Mouse (Mus musculus): ENCODE measurements around the gene Rai14.

Gene Rai14

DNA sequence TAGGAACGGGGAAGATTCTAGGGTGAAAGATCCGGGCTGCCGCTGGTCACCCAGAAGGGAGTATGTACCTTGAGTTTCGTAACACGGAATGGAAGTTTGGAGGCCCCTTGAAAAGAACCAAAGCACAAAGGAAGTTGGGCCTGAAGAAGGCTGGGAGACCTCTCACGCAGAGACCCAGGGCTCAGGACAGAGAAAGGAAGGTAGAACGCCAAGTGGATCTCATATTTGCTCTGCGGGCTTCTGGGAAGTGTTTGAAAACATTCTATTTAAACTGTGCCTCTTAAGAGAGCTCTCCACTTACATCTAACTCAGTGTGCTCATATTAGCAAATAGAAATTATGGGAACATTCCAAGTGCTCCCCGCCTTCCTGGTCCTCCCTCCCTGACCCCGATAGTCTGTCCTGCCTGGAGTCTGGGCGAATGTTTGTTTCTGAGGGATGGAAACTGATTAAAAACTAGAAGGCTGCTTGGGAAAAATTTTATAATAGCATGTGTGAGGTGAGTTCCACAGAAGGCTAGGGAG, 6.9 kb upstream of the Rai14 start:
- no peak for DNase-seq (ENCODE audit: extremely low spot score)

DNA sequence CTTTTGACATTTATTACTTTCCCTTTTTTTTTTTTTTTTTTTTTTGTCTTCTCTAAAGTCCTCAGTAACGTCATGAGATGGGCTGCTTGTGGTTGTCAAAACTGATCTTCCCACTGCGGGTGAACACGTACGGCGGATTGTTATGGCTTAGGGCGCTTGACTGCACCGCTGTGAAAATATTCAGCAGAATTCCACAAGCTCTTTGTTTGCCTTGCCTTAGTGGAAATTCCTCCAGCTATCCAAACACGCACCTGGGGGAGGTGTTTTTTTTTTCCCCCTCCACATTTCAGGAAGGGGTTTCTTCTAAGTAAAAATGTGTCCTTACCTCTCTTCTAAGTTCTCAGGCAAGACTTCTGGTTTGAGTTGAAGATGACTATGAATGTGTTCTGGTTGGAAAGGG, 6.2 kb upstream of the Rai14 start:
- no peak for DNase-seq (ENCODE audit: extremely low spot score)

DNA sequence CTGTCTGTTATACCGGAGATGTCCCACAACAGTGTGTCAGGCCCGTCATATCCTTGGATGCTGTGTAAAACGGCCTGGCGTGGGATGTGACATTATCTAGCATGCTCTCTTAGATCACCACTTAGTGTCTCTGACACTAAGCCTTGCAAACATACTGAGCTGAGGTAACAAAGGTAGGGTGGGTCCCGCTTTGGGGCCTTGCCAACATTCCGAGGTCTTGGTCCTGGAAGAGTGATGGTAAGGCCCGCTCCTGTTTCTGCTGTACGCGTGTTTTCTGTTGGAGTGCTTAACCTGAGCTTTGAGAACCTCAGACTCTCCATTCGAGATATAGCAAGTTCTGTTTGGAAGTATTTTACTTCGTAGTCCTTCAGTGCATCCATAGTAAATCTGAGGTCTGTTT, 5.8 kb upstream of the Rai14 start:
- DNase-seq (ENCODE audit: extremely low spot score) = no peak

DNA sequence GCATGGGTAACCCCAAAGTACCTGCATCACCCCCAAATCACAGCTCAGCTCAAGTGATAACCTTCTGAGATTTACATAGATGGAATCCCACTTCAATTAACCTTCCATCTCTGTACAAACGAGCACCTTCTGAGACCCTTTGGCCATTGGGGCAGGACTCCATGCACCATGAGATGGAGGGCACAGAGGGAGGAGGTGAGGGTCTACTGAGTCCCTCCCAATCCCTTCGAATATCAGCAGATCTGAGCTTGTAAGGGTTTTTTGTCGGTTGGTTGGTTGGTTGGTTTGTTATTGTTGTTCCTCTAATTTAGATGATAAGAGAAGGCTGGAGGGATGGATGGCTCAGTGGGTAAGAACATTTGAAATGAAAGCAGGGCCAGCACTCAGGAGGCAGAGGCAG, 5.1 kb upstream of the Rai14 start:
- DNase-seq (ENCODE audit: extremely low spot score) = no peak

DNA sequence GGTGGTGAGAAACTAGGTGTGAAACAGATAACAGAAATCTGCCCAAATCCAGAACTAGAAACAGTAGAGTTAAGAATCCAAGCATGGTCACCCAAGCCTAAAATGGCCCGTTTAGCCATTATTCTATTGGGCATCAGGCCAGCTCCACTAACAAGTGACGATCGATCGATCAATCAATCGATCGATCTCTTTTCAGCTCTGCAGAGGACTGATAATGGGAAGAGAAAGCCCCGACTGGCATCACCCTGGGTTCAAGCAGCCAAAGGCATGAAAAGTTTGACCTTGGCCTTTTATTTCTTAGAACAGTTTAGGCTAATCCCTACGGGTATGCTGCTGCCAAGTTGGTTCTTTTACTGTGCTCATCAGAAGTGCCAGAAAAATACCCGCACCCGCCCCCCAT, 4.3 kb upstream of the Rai14 start:
- DNase-seq (ENCODE audit: extremely low spot score) = no peak

DNA sequence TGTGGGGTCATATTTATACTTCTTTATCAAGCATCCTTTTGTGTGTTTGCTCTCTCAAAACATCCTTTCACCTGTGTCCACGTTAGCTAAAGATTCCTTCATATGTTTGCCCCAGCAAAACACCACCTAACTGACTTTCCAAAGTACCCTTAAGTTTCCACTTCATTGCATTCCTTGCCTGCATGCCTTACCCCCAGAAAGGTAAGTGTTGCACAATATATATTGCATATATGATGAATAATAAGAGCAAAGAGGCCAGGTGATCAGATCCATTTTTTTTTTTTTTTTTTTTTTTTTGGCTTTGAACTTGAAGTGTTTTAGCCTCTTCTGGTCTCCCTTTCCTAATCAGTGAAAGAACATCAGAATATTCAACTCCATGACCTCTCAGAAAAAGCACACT, 2.9 kb upstream of the Rai14 start:
- DNase-seq (ENCODE audit: extremely low spot score) = no peak

DNA sequence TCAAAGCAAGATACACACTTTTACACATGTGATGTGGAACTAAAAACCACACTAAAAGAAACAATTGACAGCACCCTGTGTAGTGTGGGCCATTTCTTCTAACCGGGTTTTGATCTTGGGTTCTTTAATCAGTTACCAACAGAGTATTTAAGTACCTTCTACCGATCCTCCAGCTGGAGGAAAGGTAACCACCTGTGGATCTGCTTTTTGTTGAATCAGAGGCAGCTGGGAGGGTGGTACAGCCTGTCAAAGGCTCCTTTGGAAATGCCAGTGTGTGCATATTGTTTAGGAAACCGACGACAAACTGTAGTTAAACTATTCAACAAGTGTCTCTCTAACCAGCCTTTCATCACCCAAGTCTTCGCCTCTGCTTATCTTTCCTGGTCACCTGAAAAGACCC, 1.5 kb upstream of the Rai14 start:
- DNase-seq (ENCODE audit: extremely low spot score) = no peak

DNA sequence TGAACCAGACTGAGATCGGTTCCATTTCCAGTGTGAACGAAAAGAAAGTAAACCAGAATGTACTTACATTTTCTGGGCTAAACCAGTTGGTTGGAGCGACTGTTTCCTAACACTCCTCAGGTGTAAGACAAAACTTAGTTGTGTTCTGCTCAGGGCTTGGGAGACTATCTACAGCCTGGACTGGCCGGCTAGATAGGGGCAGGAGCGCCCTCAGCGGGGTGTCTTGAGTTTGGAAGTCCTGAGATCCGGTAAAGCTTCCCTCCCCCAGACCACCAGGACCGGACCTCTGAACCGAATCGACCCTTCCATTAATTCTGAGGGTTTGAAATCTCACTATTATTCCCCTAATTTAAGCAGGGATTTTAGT, 698 bp upstream of the Rai14 start:
- DNase-seq (ENCODE audit: extremely low spot score) = peak; percentile 67

DNA sequence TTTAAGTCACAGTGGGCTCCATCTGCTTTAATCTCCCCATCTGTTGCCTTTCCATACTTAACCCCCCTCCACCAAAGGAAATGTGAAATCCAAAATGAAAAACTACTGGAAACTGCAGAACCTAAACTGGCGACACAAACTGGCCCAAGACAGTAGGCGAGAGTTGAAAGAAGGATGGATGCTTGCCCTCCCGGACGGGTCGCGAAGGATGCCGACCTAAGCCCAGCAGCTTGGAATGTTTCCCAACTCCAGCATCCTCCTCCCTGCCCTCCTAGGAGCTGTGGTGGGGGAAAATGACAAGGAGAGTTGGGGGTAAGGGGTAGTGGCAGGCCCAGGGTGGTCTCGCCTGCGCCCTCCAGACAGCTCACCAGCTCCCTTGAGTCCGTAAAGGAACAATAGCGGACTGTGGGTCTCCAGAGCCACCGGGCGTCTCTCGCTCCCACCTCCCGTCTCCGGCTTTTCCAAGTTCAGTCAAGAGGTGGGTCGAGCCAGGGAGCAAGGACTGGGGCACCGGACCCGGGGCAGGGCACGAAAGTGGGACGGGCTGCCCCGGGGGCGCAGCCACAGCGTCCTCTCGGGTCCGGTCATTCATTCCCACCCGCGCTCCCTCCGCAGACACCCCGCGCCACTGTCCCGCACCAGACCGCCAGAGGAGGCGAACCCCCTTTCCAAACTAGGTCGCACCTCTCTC, 653 bp downstream of the Rai14 start:
- DNase-seq (ENCODE audit: extremely low spot score) = peak; percentile 65

DNA sequence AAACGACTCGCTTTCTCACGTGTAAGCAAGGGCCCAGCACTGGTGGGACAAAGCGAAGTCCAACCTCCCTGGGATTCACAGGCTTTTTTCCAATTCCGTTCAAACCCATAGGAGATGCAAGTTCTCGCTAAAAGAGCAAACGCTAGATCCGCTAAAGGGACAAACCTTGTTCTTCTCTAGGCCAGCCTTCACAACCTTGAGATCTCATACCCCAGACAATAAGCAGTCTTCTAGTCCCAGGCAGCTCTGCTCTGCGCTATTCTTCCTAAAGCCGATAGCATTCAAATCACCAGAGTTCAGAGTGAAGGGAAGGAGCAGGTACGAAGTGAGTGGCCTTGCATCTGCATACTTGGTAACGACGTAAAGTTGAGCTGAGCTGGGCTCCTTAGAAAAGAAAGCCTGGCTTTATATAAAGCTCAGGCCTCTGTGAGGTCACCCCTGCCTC, 1.2 kb downstream of the Rai14 start:
- no peak for DNase-seq (ENCODE audit: extremely low spot score)

DNA sequence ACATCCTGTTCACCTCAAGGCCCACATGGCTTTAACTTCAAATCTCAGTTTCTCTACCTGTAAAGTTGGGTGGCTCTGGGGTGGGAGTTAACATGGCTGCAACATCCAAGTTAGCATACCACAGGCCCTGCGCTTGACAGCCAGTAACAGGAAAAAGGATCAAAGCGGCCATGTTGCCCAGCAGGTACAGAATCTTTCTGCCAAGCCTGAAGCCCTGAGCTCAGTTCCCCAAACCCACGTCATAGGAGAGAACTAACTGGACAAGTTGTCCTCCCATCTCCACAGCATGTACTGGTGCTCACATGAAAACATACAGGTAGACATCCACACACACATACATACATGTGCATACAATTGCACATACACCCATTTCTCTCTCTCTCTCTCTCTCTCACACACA, 2.1 kb downstream of the Rai14 start:
- DNase-seq (ENCODE audit: extremely low spot score) = no peak

DNA sequence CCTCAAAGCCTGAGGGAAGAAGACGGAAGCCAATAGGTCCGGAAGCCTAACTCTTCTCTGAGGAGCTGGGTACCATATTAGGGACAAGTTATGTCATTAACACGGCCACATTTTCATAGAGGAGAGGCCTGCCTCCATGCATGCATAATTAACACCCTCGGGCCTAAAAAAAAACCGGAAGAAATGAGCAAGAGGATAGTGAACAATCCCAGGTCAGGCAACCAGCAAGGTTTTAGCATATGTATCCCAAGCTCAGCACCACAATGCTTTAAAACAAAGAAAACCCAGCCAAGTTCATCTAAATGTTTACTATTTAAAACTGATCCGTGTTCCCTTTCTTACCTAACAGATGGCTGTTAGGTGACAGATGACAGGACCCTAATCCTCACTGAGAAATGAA, 3.2 kb downstream of the Rai14 start:
- no peak for DNase-seq (ENCODE audit: extremely low spot score)

DNA sequence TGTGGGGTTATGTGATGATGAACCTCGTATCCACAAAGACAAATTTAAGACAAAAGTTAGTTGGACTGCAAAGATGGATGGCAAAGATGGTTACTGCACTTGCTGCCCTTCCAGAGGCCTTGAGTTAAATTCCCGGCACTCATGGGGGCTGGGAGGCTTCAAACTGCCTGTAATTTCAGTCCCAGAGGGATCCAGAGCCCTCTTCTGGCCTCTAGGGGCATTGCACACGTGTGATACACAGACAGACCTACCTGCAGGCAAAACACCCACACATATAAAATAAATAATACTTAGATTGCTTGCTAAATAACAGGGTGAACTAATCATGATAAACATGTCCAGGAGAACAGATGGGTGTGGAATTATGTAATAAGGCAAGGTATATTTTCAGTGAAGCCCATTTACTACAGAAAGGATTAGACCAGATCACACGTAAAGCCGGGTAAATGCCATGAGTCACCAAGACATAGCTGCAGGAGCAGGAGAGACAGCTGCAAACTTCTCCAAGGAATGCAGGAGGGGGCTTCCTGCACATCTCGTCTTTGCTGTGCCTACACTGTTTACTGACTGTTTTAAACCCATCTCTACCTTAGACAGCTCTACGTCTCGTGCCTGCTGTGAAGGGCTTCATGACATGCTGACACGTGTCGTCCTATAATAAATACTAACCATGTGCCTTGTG, 5.7 kb downstream of the Rai14 start:
- DNase-seq (ENCODE audit: extremely low spot score) = no peak

DNA sequence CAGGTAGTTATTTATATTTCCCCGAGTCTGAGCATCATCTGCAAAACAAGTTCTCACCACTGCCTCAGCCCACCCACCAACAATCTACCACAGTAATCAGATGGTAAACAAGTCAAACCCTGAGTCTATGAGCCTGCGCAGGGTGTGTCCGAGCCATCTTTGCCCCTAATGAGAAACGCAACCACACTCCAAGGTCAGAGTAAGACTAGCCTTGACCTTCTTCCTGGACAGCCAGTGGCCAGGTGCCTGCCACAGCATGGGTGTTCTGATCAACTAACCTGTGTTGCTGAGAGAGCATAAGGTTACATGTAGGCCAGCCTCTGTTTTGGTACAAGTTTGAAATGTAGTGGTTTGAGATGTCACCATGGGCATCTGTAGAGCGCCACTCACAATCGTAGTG, 7.3 kb downstream of the Rai14 start:
- DNase-seq (ENCODE audit: extremely low spot score) = no peak

DNA sequence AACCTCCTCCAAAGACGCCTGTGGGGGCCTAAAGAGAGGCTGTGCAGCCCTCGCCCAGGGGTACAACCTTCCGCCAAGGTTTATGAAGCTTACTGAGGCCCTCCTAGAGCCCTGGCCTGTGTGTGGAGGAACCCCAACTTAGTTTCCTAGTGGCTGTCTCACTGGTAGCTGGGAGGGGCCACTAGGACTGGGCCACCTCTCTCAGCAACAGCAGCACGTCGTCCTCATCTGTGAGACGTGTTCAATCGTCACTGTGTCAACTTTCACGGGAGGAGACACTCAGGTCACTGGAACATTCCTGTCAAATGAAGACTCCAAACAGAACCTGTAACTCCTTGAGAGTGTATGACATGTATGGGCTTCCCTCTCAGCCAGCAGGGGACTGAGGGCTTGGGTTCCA, 8.0 kb downstream of the Rai14 start:
- DNase-seq (ENCODE audit: extremely low spot score) = no peak

DNA sequence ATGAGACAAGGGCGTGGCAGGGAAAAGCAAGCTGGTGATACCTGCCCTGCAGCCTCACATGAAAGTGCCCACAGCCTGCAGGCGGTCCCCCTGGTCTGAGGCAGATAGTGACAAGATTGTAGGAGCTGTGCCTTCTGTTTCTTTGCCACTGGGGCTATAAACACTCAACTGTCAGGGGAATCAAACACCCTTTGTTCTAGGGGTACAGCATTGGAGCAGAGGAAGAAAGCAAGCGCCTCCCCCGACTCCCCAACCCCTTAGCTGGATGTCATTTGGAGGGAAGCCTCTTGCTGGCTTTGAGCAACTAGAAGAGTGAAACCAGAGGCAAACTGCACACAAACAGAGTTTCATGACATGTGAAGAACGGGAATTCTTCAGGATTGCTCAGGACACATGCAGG, 8.7 kb downstream of the Rai14 start:
- DNase-seq (ENCODE audit: extremely low spot score) = no peak

DNA sequence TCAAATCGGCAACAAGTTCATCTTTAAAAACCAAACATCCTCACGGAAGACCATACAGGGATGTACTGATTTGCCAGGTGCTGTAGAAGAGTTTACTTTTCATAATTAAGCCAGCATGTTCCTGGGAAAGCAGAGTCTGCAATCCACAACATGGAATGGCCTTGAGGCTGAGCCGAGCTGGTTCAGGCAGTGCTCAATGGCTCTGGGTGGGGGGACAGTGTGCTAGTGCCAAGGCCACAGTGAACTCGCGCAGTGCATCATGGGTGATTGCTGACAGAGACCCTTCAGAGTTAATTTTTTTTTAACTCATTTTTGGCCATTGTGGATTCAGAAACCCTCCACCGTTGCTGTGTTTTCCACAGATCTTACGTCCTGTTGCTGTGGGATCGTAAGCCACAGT, 10.1 kb downstream of the Rai14 start:
- DNase-seq (ENCODE audit: extremely low spot score) = no peak

DNA sequence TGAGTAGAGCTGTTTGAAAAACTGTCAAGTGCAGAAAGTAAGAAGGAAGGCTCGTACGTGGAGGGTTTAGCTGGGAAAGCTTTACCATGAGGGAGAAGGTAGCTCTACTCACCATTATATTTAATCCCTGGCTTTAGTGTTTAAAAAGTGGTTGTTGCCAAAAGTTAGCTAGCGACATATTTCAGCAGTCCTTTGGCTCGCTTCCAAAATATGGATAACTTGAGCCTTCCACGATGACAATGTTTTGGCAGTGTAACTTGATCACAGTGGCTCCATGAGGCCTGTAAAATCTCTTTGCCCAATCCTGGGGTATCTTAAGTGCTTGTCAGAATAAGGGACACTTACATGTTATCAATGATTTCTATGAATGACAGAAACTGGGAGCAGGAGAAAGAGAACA, 12.9 kb downstream of the Rai14 start:
- DNase-seq (ENCODE audit: extremely low spot score) = no peak

DNA sequence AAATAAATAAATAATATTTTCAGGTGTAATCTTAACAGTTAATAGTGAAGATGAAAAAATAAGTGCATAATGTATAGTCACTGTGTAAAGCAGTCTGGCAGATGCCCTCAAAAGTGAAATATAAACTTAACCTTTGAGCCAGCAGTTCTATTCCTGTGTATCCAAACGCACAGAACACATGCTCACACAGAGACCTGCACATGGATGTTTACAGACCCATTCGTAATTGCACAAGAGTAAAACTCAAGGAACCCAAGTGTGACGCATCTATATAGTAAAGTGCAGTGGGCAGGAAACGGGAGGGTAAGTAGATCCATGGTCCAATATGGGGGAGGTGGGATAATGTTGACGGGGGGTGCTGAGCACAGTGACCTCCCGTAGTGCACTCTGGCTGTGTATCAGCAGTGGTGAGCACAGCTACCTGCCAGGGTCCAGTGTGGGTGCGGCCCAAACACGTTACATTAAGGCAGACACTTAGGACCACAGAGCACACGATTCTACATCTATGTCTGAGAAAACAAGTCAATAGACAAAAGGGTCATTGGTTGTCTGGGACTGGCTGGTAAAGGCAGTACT, 13.4 kb downstream of the Rai14 start:
- DNase-seq (ENCODE audit: extremely low spot score) = no peak

DNA sequence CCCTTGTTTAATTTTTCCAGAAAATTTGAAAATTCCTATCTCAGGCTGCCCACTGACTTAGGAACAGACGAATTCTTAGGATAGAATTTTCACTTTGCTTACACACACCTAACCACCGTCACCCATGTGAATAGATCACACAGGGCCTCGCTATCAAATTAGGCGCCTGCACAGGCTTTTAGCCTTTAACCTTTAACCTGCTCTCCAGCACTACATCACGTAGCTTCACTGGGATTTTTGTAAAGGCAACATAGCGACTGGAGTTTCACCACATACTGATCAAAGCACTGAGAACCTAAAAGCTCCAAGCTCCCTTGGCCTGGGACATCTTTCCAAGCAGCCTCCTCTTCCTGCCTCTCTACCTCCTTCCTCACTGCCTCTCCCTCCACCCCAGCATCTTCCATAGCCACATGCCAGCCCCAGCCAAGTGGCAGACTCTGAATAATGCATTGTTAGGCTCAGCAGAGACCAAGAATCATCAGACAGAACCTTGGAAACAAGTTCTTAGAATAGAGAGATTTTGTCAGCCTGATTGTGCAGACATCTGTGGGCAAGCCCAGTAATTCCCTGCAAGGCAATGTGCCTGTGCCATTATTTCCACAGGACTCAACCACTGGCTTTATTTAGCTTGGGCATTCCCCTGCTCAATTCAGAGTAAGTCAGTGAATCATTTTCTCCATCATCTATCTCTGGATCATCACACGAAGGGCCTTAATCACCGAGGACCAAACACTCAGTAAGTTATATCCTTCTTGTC, 17.8 kb downstream of the Rai14 start:
- no peak for DNase-seq (ENCODE audit: extremely low spot score)

DNA sequence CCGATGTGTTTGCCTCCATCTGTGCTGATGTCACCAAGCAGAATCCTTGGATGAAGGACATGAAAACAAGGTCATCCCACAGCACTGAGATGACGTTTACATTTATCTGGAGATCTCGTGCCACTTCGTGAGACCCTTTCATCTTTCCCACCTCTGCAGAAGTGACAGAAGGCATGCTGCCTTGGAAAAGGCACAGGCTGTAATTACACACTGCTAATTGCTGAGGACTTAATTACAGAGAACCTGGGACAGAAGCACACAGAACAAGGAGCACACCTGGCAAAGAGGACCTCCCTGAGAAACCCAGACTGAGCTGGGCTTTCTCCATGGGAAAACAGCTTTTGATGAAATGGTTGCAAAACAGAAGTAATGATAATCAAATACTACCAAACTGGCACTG, 21.8 kb downstream of the Rai14 start:
- DNase-seq (ENCODE audit: extremely low spot score) = no peak

DNA sequence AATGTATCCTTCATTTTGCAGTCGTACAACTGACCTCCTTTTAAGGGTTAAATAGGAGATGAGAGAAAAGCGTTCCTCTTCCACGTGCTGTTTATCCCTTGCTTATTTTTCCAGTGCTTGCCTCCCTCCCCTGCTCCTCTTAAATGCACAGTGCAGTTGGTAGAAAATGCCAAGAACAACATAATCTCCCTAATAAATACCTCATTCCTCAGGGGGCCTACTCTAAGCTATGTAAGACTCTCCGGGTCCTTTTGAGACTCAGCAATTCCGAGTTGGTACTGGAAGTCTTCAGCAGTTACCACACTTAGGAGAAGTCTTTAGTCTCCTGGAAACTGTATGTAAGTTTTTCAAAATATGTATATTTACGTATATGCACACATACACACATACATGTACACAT, 22.9 kb downstream of the Rai14 start:
- DNase-seq (ENCODE audit: extremely low spot score) = no peak

DNA sequence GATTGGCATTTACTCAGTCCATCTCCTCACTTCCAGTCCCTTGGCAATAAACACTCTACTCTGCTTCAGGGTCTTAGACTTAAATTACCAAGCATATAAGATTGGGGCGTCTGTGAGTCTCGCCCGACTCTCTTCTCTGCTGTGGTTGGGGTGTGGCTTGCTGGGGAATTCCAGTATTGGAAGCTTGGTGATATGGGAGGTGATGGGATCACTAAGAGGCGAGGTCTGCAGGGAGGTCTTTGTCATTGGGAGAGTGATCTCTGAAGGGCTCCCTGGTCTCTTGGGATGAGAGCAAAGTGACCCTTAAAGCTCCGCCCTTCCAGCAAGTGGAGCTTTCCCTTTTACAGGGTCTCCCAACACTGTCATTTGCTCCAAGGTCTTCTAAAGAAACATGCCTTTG, 23.5 kb downstream of the Rai14 start:
- no peak for DNase-seq (ENCODE audit: extremely low spot score)
